Mouse (Mus musculus) C2C12 (cell line): ENCODE measurements at regions not wholly inside any gene's neighbourhood (a gene's known extent, or its start where the extent isn't known, plus 50 kb on each side); places are given as distances from the start of the nearest gene placed in this dataset.

Experiments
- H3K27me3 ChIP-seq: one replicate; pipeline ENCODE4 v1.6.1; 2011; ENCODE audit not compliant: control insufficient read depth, insufficient read depth, insufficient read length
- H3K36me3 ChIP-seq: one replicate; pipeline ENCODE4 v1.6.1; 2011; ENCODE audit not compliant: control insufficient read depth, insufficient read depth
- H3K4me3 ChIP-seq: one replicate; pipeline ENCODE4 v1.5.1; 2011; ENCODE audit warnings: mild to moderate bottlenecking, control low read depth; ENCODE audit not compliant: poor library complexity, insufficient read depth, severe bottlenecking
- H3K79me2 ChIP-seq: one replicate; pipeline ENCODE4 v1.6.1; 2011; ENCODE audit not compliant: control insufficient read depth, insufficient read depth
- H3K79me3 ChIP-seq: one replicate; pipeline ENCODE4 v1.6.1; 2011; ENCODE audit warnings: low read depth, control low read depth
- H3ac ChIP-seq: one replicate; pipeline ENCODE3; 2011; ENCODE audit warnings: low read depth; ENCODE audit not compliant: control insufficient read depth, insufficient read length
- CEBPB ChIP-seq: IDR thresholded peaks from one replicate; pipeline ENCODE4 v1.6.1; 2011; ENCODE audit warnings: low read depth, mild to moderate bottlenecking, control low read depth, moderate library complexity
- CTCF ChIP-seq: IDR thresholded peaks from one replicate; pipeline ENCODE4 v1.5.1; 2011; ENCODE audit not compliant: control insufficient read depth, insufficient read depth, insufficient read length
- FOSL1 ChIP-seq: IDR thresholded peaks from one replicate; pipeline ENCODE4 v1.8.0; 2011; ENCODE audit warnings: mild to moderate bottlenecking, low read length; ENCODE audit not compliant: poor library complexity, insufficient read depth, severe bottlenecking
- MAX ChIP-seq: IDR thresholded peaks from one replicate; pipeline ENCODE4 v1.6.1; 2011; ENCODE audit warnings: mild to moderate bottlenecking, control low read depth
- MYOD1 ChIP-seq: IDR thresholded peaks from one replicate; pipeline ENCODE4 v1.6.1; 2011; ENCODE audit warnings: low read depth; ENCODE audit not compliant: control insufficient read depth, insufficient read length
- MYOG ChIP-seq: IDR thresholded peaks from one replicate; pipeline ENCODE4 v1.6.1; 2011; ENCODE audit not compliant: control insufficient read depth, insufficient read length; ENCODE audit errors: extremely low read depth
- USF1 ChIP-seq: IDR thresholded peaks from one replicate; pipeline ENCODE4 v1.6.1; 2011; ENCODE audit warnings: low read depth, mild to moderate bottlenecking, control low read depth, moderate library complexity

DNA sequence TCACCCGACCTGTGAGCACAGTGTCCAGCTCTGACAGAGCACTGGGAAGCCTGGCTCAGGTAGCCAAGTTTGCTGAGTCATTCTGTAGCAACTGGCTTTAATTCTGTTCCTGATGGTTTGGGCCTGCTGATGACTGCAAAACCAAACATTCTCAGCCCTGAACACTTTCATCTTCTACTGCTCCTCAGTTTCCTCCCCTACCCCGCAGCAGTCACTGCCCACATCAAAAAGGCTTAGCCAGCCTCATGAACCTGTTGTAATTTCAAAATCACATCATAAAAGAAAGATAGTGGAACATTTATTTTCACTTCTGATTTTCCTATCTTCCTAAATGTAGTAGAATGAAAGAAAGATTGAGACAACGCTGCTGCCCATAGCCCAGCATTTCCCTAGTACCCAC lies 251.5 kb downstream of the Car8 start:
- H3K79me3 ChIP-seq: no peaks in the 10 kb centered on the region
- H3K27me3 ChIP-seq: no peaks in the 10 kb centered on the region
- no peak overlapping the region for H3K4me3 ChIP-seq
- no peaks in the 10 kb centered on the region for H3K79me2 ChIP-seq
- TF ChIP-seq MAX (no peak), USF1 (no peak), MYOD1 (no peak), MYOG (no peak), CEBPB (no peak), CTCF (no peak), FOSL1 (no peak)
- H3K36me3 ChIP-seq: no peaks in the 10 kb centered on the region
- no peak overlapping the region for H3ac ChIP-seq

GRCm38 (mm10) chr4:7984814-7985213 lies 254.0 kb downstream of the Car8 start:
- no peak overlapping the region for H3K4me3 ChIP-seq
- TF ChIP-seq CEBPB (no peak), FOSL1 (no peak), MAX (no peak), MYOG (no peak), CTCF (no peak), MYOD1 (no peak)
- no peaks in the 10 kb centered on the region for H3K79me3 ChIP-seq
- no peaks in the 10 kb centered on the region for H3K27me3 ChIP-seq
- no peaks in the 10 kb centered on the region for H3K36me3 ChIP-seq
- no peak overlapping the region for H3ac ChIP-seq
- no peaks in the 10 kb centered on the region for H3K79me2 ChIP-seq

- Histone ChIP-seq H3K36me3 (no peaks in the 10 kb centered on the region), H3K79me2 (no peaks in the 10 kb centered on the region)
- TF ChIP-seq FOSL1 (no peak), CTCF (no peak), USF1 (no peak), CEBPB (no peak), MYOD1 (no peak)
These were observed 259.0 kb downstream of the Car8 start for GRCm38 (mm10) chr4:7979772-7980351.

DNA sequence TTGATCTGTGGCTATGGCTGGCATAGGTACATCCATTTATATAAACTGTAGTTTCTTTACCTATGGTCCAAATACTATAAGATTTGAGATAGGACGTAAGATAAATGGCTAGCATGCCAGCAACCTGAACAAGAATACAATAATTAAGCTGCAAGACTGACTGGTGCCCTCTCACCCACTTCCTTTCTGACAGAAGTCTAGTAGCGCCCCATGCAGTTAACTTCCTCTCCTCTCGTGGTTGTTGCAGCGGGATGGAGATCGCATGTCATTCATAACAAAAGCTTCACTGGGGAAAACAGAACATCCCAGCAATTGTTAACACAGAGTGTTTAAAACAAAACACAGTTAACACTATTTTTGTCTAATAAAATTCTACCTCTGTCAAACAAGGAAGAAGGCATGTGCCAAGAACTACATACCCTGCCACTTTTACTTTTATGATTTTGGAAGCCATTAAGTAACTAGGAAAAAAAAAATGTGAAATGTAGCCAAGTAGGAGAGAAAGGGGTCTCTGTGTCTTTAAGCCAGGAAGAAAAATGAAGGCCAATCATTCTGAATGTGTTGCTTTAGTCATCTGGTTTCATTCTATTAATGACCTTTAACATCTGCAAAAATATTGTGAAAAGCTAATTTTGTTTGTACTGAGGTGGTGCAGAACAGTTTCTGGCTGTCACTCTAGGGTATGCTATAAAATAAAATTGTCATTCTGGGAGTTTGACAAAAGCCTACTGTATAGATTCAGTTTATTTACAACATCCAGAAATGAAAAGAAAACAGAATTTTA lies 261.0 kb downstream of the Car8 start:
- TF ChIP-seq MAX (no peak), CEBPB (no peak), MYOD1 (no peak), USF1 (no peak), CTCF (no peak), FOSL1 (no peak), MYOG (no peak)
- H3K4me3 ChIP-seq: no peak overlapping the region
- H3K79me2 ChIP-seq: no peaks in the 10 kb centered on the region
- H3K36me3 ChIP-seq: no peaks in the 10 kb centered on the region
- H3K79me3 ChIP-seq: no peaks in the 10 kb centered on the region
- no peak overlapping the region for H3ac ChIP-seq
- no peaks in the 10 kb centered on the region for H3K27me3 ChIP-seq

More at GRCm38 (mm10) chr4:7979772-7980351, 259.0 kb downstream of the Car8 start:
- no peak overlapping the region for H3K4me3 ChIP-seq
- H3K79me3 ChIP-seq: no peaks in the 10 kb centered on the region
- H3ac ChIP-seq: no peak overlapping the region
- H3K27me3 ChIP-seq: no peaks in the 10 kb centered on the region

DNA sequence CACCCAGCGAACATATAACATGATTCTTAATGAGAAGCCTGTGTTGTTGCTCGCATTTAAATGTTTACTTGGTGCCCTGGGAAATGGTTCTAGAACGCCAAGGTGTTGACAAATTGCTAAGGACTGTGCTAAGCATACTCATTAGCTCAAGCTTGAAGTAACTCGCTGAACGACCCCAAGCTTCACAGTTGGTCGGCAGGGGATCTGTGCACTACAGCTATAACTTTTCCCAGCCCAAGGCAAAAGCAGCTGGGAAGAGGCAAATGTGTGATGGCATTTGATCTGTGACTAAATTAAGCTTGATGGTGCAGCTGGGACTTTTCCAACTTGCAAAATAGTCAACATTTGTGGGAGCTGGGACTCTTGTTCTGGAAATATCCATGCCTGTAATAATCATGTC lies 268.6 kb downstream of the Car8 start:
- Histone ChIP-seq H3K79me2 (no peaks in the 10 kb centered on the region), H3K79me3 (no peaks in the 10 kb centered on the region), H3K36me3 (no peaks in the 10 kb centered on the region), H3K4me3 (no peak overlapping the region), H3ac (no peak overlapping the region), H3K27me3 (no peaks in the 10 kb centered on the region)
- TF ChIP-seq FOSL1: no peak
- no peak for TF ChIP-seq USF1
- no peak for TF ChIP-seq CEBPB
- no peak for TF ChIP-seq CTCF
- TF ChIP-seq MYOD1: no peak
- TF ChIP-seq MAX: no peak
- TF ChIP-seq MYOG: no peak

DNA sequence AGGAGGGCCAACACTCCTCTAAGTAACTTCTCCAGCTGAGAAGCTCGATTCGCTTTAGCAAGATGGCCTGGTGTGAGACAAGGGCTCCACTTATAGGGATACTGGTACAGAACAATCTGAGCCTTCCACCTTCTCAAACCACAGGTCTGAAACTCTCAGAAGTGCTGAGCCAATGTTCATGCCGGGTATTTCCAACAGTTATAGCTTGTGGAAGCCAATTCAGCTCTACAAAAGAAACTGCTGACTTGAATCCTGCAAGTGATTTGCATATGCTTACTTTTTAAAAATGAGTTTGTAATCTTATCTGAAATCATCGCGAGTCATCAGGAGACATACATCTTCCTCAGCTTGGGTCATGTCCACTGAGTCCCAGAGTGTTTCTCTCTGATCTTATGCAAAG lies 273.2 kb downstream of the Car8 start:
- no peak overlapping the region for H3K4me3 ChIP-seq
- H3ac ChIP-seq: no peak overlapping the region
- no peaks in the 10 kb centered on the region for H3K79me2 ChIP-seq
- no peaks in the 10 kb centered on the region for H3K79me3 ChIP-seq
- no peaks in the 10 kb centered on the region for H3K27me3 ChIP-seq
- H3K36me3 ChIP-seq: no peaks in the 10 kb centered on the region
- TF ChIP-seq USF1: no peak
